Mouse (Mus musculus) heart, embryonic 12.5 days (tissue): Measurements from ENCODE around the gene Abcg8. TPM values are rescaled to one million over a fixed set of nuclear protein-coding genes. Genes with fewer than 3 reads are reported as not detected.

Source experiments
- ATAC-seq: fragments of 200-750 bp; cut with Nextera tagmentation; 2 replicates; pipeline ENCODE4 v1.8.0; 2017; ENCODE audit warnings: moderate TSS enrichment, moderate library complexity; ENCODE audit not compliant: insufficient number of reproducible peaks, low FRiP score
- H3K27ac ChIP-seq: fragments of 300-500 bp; sonication (generic); 2 replicates; pipeline ENCODE4 v1.5.1; 2016; ENCODE audit warnings: mild to moderate bottlenecking, moderate library complexity; ENCODE audit not compliant: poor library complexity, severe bottlenecking
- H3K27me3 ChIP-seq: fragments of 300-500 bp; sonication (generic); replicated peaks from 2 replicates; pipeline ENCODE4 v1.6.1; 2016; ENCODE audit warnings: mild to moderate bottlenecking, moderate library complexity
- H3K36me3 ChIP-seq: fragments of 300-500 bp; sonication (generic); 2 replicates; pipeline ENCODE4 v1.6.1; 2016; ENCODE audit warnings: mild to moderate bottlenecking, moderate library complexity
- H3K4me1 ChIP-seq: fragments of 300-500 bp; sonication (generic); replicated peaks from 2 replicates; pipeline ENCODE4 v1.6.1; 2016; ENCODE audit warnings: mild to moderate bottlenecking
- H3K4me2 ChIP-seq: fragments of 300-500 bp; sonication (generic); 2 replicates; pipeline ENCODE4 v1.6.1; 2016; ENCODE audit warnings: mild to moderate bottlenecking, moderate library complexity
- H3K4me3 ChIP-seq: fragments of 300-500 bp; sonication (generic); 2 replicates; pipeline ENCODE4 v1.5.1; 2016; ENCODE audit warnings: mild to moderate bottlenecking
- H3K9ac ChIP-seq: fragments of 300-500 bp; sonication (generic); 2 replicates; pipeline ENCODE4 v1.6.1; 2016; ENCODE audit warnings: mild to moderate bottlenecking, moderate library complexity
- H3K9me3 ChIP-seq: fragments of 300-500 bp; sonication (generic); replicated peaks from 2 replicates; pipeline ENCODE4 v1.6.1; 2016; ENCODE audit warnings: mild to moderate bottlenecking, moderate library complexity
- WGBS: fragments of 180-500 bp; shearing (Covaris S2); methylation state at CpG from one replicate; pipeline ENCODE4 v1.1.7; 2016; 5-methylcytosine and 5-hydroxymethylcytosine counted together
- polyA plus RNA-seq: library from polyadenylated mRNA; unstranded; fragments of >200 nt; fragmentation: Nextera tagmentation; extraction: Ambion mirVana; gene quantifications from 2 replicates; pipeline ENCODE4 v1.2.1, GENCODE M21; 2016

Gene Abcg8
- polyA plus RNA-seq, 1 experiment from 2014 or later = not detected

GRCm38 (mm10) chr17:84658195-84658594, 17.9 kb upstream of the Abcg8 start:
- Histone ChIP-seq H3K4me3 (no peak overlapping the region), H3K9ac (no peak overlapping the region), H3K4me2 (no peak overlapping the region), H3K27me3 (no peaks in the 10 kb centered on the region), H3K9me3 (no peaks in the 10 kb centered on the region), H3K27ac (no peak overlapping the region), H3K36me3 (no peaks in the 10 kb centered on the region), H3K4me1 (no peaks in the 10 kb centered on the region)
- WGBS = 41% methylated on average over 5 of the region's 5 CpGs
- no peak for ATAC-seq

GRCm38 (mm10) chr17:84658951-84659350, 17.2 kb upstream of the Abcg8 start:
- 73% methylated on average over 8 of the region's 8 CpGs for WGBS

GRCm38 (mm10) chr17:84665053-84665452, 11.0 kb upstream of the Abcg8 start:
- no peak for ATAC-seq
- 45% methylated on average over 10 of the region's 10 CpGs for WGBS
- H3K9ac ChIP-seq = no peak overlapping the region
- H3K27me3 ChIP-seq = peaks cover 8% of the 10 kb centered on the region
- H3K27ac ChIP-seq = no peak overlapping the region
- H3K9me3 ChIP-seq = no peaks in the 10 kb centered on the region
- no peaks in the 10 kb centered on the region for H3K36me3 ChIP-seq
- no peak overlapping the region for H3K4me2 ChIP-seq
- H3K4me1 ChIP-seq = peaks cover 10% of the 10 kb centered on the region
- no peak overlapping the region for H3K4me3 ChIP-seq

More at GRCm38 (mm10) chr17:84658951-84659350, 17.2 kb upstream of the Abcg8 start:
- no peaks in the 10 kb centered on the region for H3K36me3 ChIP-seq
- H3K27ac ChIP-seq = no peak overlapping the region
- no peak overlapping the region for H3K9ac ChIP-seq
- no peak overlapping the region for H3K4me2 ChIP-seq
- H3K4me1 ChIP-seq = no peaks in the 10 kb centered on the region
- ATAC-seq = no peak
- H3K4me3 ChIP-seq = no peak overlapping the region
- H3K9me3 ChIP-seq = no peaks in the 10 kb centered on the region
- H3K27me3 ChIP-seq = no peaks in the 10 kb centered on the region

GRCm38 (mm10) chr17:84665691-84666090, 10.4 kb upstream of the Abcg8 start:
- no peak for ATAC-seq
- Histone ChIP-seq H3K36me3 (no peaks in the 10 kb centered on the region), H3K4me1 (peaks cover 10% of the 10 kb centered on the region), H3K27ac (no peak overlapping the region), H3K4me2 (no peak overlapping the region), H3K9me3 (no peaks in the 10 kb centered on the region), H3K27me3 (peaks cover 8% of the 10 kb centered on the region), H3K4me3 (no peak overlapping the region), H3K9ac (no peak overlapping the region)
- WGBS = 32% methylated on average over 9 of the region's 9 CpGs

- no peak overlapping the region for H3K9ac ChIP-seq
- H3K9me3 ChIP-seq = no peaks in the 10 kb centered on the region
- H3K4me2 ChIP-seq = no peak overlapping the region
- H3K36me3 ChIP-seq = no peaks in the 10 kb centered on the region
- H3K4me3 ChIP-seq = no peak overlapping the region
- 81% methylated on average over 3 of the region's 3 CpGs for WGBS
- H3K4me1 ChIP-seq = peaks cover 10% of the 10 kb centered on the region
- no peak overlapping the region for H3K27ac ChIP-seq
- ATAC-seq = no peak
- peaks cover 8% of the 10 kb centered on the region for H3K27me3 ChIP-seq
These were observed 8.3 kb upstream of the Abcg8 start for GRCm38 (mm10) chr17:84667848-84668247.

- ATAC-seq = no peak
- Histone ChIP-seq H3K9me3 (no peaks in the 10 kb centered on the region), H3K36me3 (no peaks in the 10 kb centered on the region), H3K27ac (no peak overlapping the region), H3K9ac (no peak overlapping the region), H3K4me1 (no peaks in the 10 kb centered on the region; the same call in 1 of the 2 replicates), H3K4me3 (no peak overlapping the region), H3K27me3 (peaks cover 21% of the 10 kb centered on the region), H3K4me2 (no peak overlapping the region)
- 72% methylated on average over 16 of the region's 16 CpGs for WGBS
These were observed 3.4 kb upstream of the Abcg8 start for GRCm38 (mm10) chr17:84672376-84673369.

GRCm38 (mm10) chr17:84674048-84674447, 2.1 kb upstream of the Abcg8 start:
- Histone ChIP-seq H3K27me3 (peaks cover 21% of the 10 kb centered on the region), H3K4me2 (no peak overlapping the region), H3K36me3 (no peaks in the 10 kb centered on the region), H3K27ac (no peak overlapping the region), H3K4me1 (no peaks in the 10 kb centered on the region; the same call in 1 of the 2 replicates), H3K9me3 (no peaks in the 10 kb centered on the region), H3K4me3 (no peak overlapping the region), H3K9ac (no peak overlapping the region)
- ATAC-seq = no peak
- 52% methylated on average over 7 of the region's 7 CpGs for WGBS

- Histone ChIP-seq H3K27ac (no peak overlapping the region), H3K27me3 (0 out of 2 replicates have a peak, but pooled peaks cover 13% of the 10 kb centered on the region), H3K9ac (no peak overlapping the region), H3K4me3 (no peak overlapping the region), H3K9me3 (no peaks in the 10 kb centered on the region), H3K4me2 (no peak overlapping the region; the same call in 1 of the 2 replicates), H3K4me1 (no peaks in the 10 kb centered on the region; the same call in 1 of the 2 replicates), H3K36me3 (no peaks in the 10 kb centered on the region)
- no peak for ATAC-seq
- 46% methylated on average over 4 of the region's 4 CpGs for WGBS
These were observed 898 bp upstream of the Abcg8 start for GRCm38 (mm10) chr17:84675204-84675603.

GRCm38 (mm10) chr17:84677595-84677994, 1.5 kb downstream of the Abcg8 start:
- H3K9ac ChIP-seq = no peak overlapping the region
- WGBS = 87% methylated on average over 11 of the region's 11 CpGs
- ATAC-seq = no peak

GRCm38 (mm10) chr17:84681670-84682069, 5.6 kb downstream of the Abcg8 start:
- 72% methylated on average over 3 of the region's 3 CpGs for WGBS
- no peak for ATAC-seq
- no peaks in the 10 kb centered on the region for H3K36me3 ChIP-seq

More at GRCm38 (mm10) chr17:84677595-84677994, 1.5 kb downstream of the Abcg8 start:
- H3K4me3 ChIP-seq = no peak overlapping the region
- no peak overlapping the region for H3K27ac ChIP-seq
- H3K9me3 ChIP-seq = no peaks in the 10 kb centered on the region
- peaks cover 5% of the 10 kb centered on the region; the same call in 1 of the 2 replicates for H3K4me1 ChIP-seq
- no peaks in the 10 kb centered on the region for H3K36me3 ChIP-seq
- 0 out of 2 replicates have a peak, but pooled peaks cover 13% of the 10 kb centered on the region for H3K27me3 ChIP-seq
- no peak overlapping the region for H3K4me2 ChIP-seq

More at GRCm38 (mm10) chr17:84681670-84682069, 5.6 kb downstream of the Abcg8 start:
- Histone ChIP-seq H3K9ac (no peak overlapping the region), H3K27me3 (no peaks in the 10 kb centered on the region), H3K4me3 (no peak overlapping the region), H3K27ac (no peak overlapping the region), H3K4me2 (no peak overlapping the region), H3K4me1 (peaks cover 24% of the 10 kb centered on the region), H3K9me3 (no peaks in the 10 kb centered on the region)
